Mouse (Mus musculus): ENCODE data around the gene Atg9a. TPM values are rescaled to one million over a fixed set of nuclear protein-coding genes. Genes with fewer than 3 reads are reported as not detected.
A peak's percentile ranks its signal among the peaks of the same experiment; 100 is the strongest.
"Not testable (repeated sequence)": the region's sequence is repeated elsewhere in the genome, so short reads cannot be mapped to it uniquely, and the experiment has no call there.

Atg9a gene
- polyA plus RNA-seq (2014; fragmentation: Nextera tagmentation; extraction: Ambion mirVana): 18.5 and 26.0 TPM in 2 replicates

DNA sequence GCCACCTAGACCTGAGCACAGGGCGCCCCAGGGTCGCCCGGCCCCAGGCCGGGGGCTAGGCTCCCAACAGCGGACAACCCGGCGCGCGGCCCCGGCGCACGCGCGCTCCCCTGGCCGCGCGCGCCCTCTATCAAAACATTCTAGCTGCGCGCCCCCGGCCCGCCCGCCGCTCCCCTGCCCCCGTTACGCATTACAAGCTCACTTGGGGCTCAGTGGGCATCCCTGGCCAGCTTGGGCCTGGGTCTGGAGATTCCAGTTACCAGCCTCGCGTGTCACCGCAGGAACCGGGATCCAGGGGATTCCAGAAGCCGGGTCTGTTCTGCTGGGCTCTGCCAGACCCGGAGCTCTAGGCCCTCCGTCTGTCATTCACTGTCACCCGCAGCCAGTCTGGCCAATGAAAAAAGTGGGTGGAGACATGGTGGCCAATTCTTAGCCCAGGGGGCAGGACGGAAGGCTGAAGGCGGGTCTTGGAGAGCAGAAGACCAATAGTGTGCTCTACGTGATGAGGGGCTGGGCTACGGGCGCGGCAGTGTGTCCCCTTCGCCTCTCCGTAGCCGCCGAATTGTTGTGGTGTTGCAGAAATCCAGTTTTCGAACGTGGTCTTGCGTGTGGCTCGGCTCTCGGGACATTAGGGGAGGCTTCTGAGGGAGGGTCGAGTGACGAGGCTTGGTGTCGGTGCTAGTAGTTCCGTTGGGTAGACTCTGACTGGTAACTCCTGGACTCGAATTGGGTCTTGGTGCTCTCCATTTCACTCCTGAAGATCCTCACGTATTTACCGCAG, at the start of gene Atg9a, which contains the start of gene Ankzf1:
Atg9a (minus strand) TSS at position 575 of the 781 bp plus-strand sequence.
Ankzf1 (plus strand) TSS at position 530 of the 781 bp plus-strand sequence.
- peak within 1 kb of the TSS; percentile 88 for H3K4me3 ChIP-seq (ENCODE audit: low read length)
- H3K27ac ChIP-seq (ENCODE audit: low read depth, low read length): peak within 1 kb of the TSS; percentile 94
- under 1% methylated on average over 56 of the region's 56 CpGs for WGBS
- H3K36me3 ChIP-seq (ENCODE audit: control insufficient read depth, insufficient read depth, low read length): peaks cover 23% of the 10 kb centered on the region; the same call in 1 of the 2 replicates
- H3K4me2 ChIP-seq (replicated peaks; ENCODE audit: low read depth, low read length): peak within 1 kb of the TSS; percentile 93
- peaks cover 9% of the 10 kb centered on the region for H3K4me1 ChIP-seq (ENCODE audit: control insufficient read depth, insufficient read depth, low read length)
- peak within 1 kb of the TSS; percentile 78 for H3K9ac ChIP-seq (ENCODE audit: low read depth, low read length)
- no peaks in the 10 kb centered on the region for H3K27me3 ChIP-seq (ENCODE audit: control insufficient read depth, insufficient read depth, low read length)
- ATAC-seq (ENCODE audit: low FRiP score, low TSS enrichment): peak; percentile 100
- no peaks in the 10 kb centered on the region for H3K9me3 ChIP-seq (ENCODE audit: control insufficient read depth, low read length)

DNA sequence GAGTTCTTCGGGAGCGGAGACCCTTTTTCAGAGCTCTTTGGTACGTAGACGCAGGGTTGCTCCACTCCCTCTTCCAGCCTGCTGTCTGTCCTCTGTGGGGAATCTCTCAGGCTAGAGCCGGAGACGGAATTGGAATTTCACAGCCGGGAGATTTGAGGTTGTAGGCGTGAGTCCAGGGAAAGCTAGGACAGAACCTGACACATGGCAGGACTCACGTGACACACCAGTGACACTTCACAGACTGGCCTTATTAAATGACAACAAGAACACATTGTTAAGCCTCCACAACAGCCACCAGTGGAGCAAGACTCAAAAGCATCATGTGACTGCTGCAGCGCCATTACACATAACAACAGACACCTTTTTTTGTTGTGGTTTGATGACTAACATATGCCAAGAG, 47.6 kb upstream of the Atg9a start:
- 88% methylated on average over 10 of the region's 10 CpGs for WGBS

DNA sequence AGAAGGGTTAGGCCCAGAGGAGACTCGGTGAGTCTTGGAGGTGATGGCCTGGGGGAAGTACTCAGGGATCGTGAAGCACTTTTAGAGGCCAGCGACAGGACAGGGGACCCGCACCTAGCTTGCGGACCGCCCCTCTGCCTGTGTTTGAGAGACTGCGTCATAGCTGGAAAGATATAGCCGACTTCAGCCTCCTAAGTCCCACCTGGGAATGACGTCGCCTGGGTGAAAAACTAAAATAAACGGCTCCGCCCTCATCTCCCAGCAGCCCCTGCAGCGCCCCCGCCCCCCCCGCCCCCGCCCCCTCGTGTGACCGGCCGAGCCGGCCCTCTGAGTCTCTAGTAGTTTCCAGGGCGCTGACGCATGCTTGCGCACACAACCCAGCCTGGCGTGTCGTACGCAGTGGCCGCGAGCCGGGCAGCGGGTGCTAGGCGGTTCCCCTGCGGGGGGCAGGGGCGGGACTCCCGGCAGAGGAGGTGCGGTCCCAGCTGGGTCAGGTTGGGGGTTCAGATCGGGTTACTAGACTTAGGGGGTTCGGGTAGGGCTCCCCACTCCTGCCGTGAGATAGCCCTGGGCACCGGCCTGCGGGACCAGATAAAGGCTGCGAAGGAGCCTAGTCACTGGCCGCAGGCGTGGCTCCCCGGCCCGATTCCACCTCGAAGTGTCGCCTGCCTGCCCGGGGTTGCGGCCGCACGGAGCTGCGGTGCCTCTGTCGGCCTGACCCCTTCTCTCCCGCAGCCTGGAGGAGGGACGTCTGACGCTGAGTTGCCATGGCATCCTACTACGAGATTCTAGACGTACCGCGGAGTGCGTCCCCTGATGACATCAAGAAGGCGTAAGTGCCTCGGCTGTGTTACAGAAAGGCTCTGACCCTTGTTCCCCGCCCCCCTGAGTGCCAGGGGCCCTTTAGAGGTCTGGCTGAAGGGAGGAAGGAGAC, 44.4 kb upstream of the Atg9a start, which contains the start of gene Dnajb2:
Dnajb2 (plus strand) TSS at position 290 of the 934 bp plus-strand sequence.
- under 1% methylated on average over 63 of the region's 64 CpGs for WGBS
- Histone ChIP-seq H3K36me3 (ENCODE audit: control insufficient read depth, insufficient read depth, low read length) (peaks cover 4% of the 10 kb centered on the region; the same call in 1 of the 2 replicates), H3K9me3 (ENCODE audit: control insufficient read depth, low read length) (no peaks in the 10 kb centered on the region), H3K4me2 (replicated peaks; ENCODE audit: low read depth, low read length) (peak within 1 kb of the TSS; percentile 93), H3K4me3 (ENCODE audit: low read length) (peak within 1 kb of the TSS; percentile 71), H3K27ac (ENCODE audit: low read depth, low read length) (peak within 1 kb of the TSS; percentile 62; the same call in 1 of the 2 replicates), H3K9ac (ENCODE audit: low read depth, low read length) (peak within 1 kb of the TSS; percentile 84), H3K4me1 (ENCODE audit: control insufficient read depth, insufficient read depth, low read length) (peaks cover 14% of the 10 kb centered on the region), H3K27me3 (ENCODE audit: control insufficient read depth, insufficient read depth, low read length) (no peaks in the 10 kb centered on the region)
- ATAC-seq (ENCODE audit: low FRiP score, low TSS enrichment): peak; percentile 92

More for the DNA sequence above, 47.6 kb upstream of the Atg9a start:
- no peak for ATAC-seq (ENCODE audit: low FRiP score, low TSS enrichment)
- peaks cover 14% of the 10 kb centered on the region for H3K4me1 ChIP-seq (ENCODE audit: control insufficient read depth, insufficient read depth, low read length)
- H3K9ac ChIP-seq (ENCODE audit: low read depth, low read length): no peak overlapping the region
- no peaks in the 10 kb centered on the region for H3K9me3 ChIP-seq (ENCODE audit: control insufficient read depth, low read length)
- no peak overlapping the region for H3K4me3 ChIP-seq (ENCODE audit: low read length)
- H3K36me3 ChIP-seq (ENCODE audit: control insufficient read depth, insufficient read depth, low read length): peaks cover 17% of the 10 kb centered on the region; the same call in 1 of the 2 replicates
- no peak overlapping the region for H3K27ac ChIP-seq (ENCODE audit: low read depth, low read length)
- H3K4me2 ChIP-seq (replicated peaks; ENCODE audit: low read depth, low read length): no peak overlapping the region
- H3K27me3 ChIP-seq (ENCODE audit: control insufficient read depth, insufficient read depth, low read length): no peaks in the 10 kb centered on the region

DNA sequence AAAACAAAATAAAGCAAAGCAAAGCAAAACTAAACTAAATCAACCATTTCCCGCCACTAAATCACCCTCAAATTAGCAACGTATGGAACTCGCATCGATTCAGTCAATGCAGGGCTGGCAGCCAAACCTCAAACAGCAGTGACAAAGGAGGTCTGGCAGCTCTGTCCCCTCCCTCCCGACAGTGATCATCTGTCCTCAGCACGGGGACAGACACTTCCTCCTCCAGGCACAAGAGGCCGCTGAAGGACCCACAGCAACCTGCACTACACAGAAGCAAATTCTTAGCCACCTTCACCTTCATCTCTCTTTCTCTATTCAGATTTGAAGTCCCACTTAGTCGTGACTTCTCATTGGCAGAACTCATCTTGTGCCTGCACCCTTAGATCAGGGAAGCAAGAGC, 42.6 kb upstream of the Atg9a start:
- H3K4me2 ChIP-seq (replicated peaks; ENCODE audit: low read depth, low read length): no peak overlapping the region
- H3K4me3 ChIP-seq (ENCODE audit: low read length): no peak overlapping the region
- H3K9me3 ChIP-seq (ENCODE audit: control insufficient read depth, low read length): no peaks in the 10 kb centered on the region
- 3% methylated on average over 8 of the region's 8 CpGs for WGBS
- ATAC-seq (ENCODE audit: low FRiP score, low TSS enrichment): no peak
- H3K27me3 ChIP-seq (ENCODE audit: control insufficient read depth, insufficient read depth, low read length): no peaks in the 10 kb centered on the region
- H3K36me3 ChIP-seq (ENCODE audit: control insufficient read depth, insufficient read depth, low read length): 0 out of 2 replicates have a peak, but pooled peaks cover 2% of the 10 kb centered on the region
- H3K27ac ChIP-seq (ENCODE audit: low read depth, low read length): no peak overlapping the region
- peaks cover 14% of the 10 kb centered on the region for H3K4me1 ChIP-seq (ENCODE audit: control insufficient read depth, insufficient read depth, low read length)
- no peak overlapping the region for H3K9ac ChIP-seq (ENCODE audit: low read depth, low read length)

DNA sequence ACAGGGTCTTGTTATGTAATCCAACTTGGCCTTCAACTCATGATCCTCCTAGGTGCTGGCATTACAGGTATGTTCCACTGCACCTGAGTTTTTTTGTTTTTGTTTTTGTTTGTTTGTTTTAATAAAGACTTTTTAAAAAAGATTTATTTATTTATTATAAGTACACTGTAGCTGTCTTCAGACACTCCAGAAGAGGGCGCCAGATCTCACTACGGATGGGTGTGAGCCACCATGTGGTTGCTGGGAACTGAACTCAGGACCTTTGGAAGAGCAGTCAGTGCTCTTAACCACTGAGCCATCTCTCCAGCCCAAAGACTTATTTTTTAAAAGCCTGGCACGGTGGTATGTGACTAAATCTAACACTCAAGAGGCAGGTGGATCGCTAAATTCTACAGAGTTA, 40.5 kb upstream of the Atg9a start:
- peaks cover 14% of the 10 kb centered on the region for H3K4me1 ChIP-seq (ENCODE audit: control insufficient read depth, insufficient read depth, low read length)
- ATAC-seq (ENCODE audit: low FRiP score, low TSS enrichment); H3K4me2 ChIP-seq (replicated peaks; ENCODE audit: low read depth, low read length); H3K36me3 ChIP-seq (ENCODE audit: control insufficient read depth, insufficient read depth, low read length); H3K9ac ChIP-seq (ENCODE audit: low read depth, low read length); H3K9me3 ChIP-seq (ENCODE audit: control insufficient read depth, low read length); H3K4me3 ChIP-seq (ENCODE audit: low read length); H3K27ac ChIP-seq (ENCODE audit: low read depth, low read length); H3K27me3 ChIP-seq (ENCODE audit: control insufficient read depth, insufficient read depth, low read length): not testable (repeated sequence)
- 70% methylated on average over 4 of the region's 4 CpGs for WGBS

DNA sequence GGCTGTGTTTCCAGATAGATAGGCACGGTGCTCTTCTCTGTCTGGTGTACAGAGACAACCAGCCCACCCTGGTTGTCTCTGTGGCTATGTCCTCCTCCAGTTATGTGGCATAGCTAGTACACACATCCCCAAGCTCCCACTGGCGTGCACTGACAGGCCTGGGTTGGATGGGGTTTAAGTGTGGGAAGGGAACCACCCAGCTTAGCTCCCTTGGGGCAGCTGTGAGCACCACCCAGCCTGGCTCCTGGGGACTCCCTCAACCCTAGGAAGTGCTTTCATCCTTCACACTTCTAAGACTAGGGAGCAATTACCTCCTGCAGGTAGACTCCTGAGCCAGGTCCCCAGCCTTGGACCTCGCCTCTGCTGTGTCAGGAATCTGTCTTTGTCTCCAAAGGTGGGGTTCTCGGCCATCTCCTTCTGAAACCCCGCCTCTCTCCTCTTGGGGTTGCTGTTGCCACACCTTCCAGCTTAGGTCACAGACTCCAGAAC, 39.7 kb upstream of the Atg9a start, which contains the start of gene A630095N17Rik:
A630095N17Rik (minus strand) TSS at position 439 of the 489 bp plus-strand sequence.
- WGBS: 71% methylated on average over 5 of the region's 5 CpGs
- Histone ChIP-seq H3K27me3 (ENCODE audit: control insufficient read depth, insufficient read depth, low read length) (no peaks in the 10 kb centered on the region), H3K36me3 (ENCODE audit: control insufficient read depth, insufficient read depth, low read length) (no peaks in the 10 kb centered on the region), H3K4me2 (replicated peaks; ENCODE audit: low read depth, low read length) (no peak within 1 kb of the TSS), H3K27ac (ENCODE audit: low read depth, low read length) (no peak within 1 kb of the TSS), H3K9me3 (ENCODE audit: control insufficient read depth, low read length) (no peaks in the 10 kb centered on the region), H3K4me1 (ENCODE audit: control insufficient read depth, insufficient read depth, low read length) (peaks cover 6% of the 10 kb centered on the region), H3K9ac (ENCODE audit: low read depth, low read length) (no peak within 1 kb of the TSS), H3K4me3 (ENCODE audit: low read length) (no peak within 1 kb of the TSS)
- ATAC-seq (ENCODE audit: low FRiP score, low TSS enrichment): no peak

DNA sequence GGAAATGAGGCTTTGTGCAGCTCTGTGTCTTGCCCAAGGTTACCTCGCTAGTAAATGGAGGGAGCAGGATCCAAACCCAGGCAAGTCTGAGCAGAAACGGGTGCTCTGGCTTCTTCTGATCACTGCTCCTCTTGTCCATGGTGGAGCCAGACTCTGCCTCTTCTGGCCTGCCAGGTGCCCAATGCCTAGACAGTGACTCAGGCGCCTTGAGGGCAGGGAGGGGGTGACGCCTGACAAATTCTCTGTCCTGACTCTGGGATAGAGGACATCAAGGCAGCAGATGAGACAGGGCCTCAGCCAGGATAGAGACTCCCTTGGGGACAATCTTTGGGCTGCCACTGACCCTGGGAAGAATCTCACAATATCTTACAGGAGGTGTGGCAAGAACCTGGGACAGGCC, 39.2 kb upstream of the Atg9a start:
- Histone ChIP-seq H3K9me3 (ENCODE audit: control insufficient read depth, low read length) (no peaks in the 10 kb centered on the region), H3K4me3 (ENCODE audit: low read length) (no peak overlapping the region), H3K4me1 (ENCODE audit: control insufficient read depth, insufficient read depth, low read length) (peaks cover 5% of the 10 kb centered on the region; the same call in 1 of the 2 replicates), H3K27me3 (ENCODE audit: control insufficient read depth, insufficient read depth, low read length) (no peaks in the 10 kb centered on the region), H3K4me2 (replicated peaks; ENCODE audit: low read depth, low read length) (no peak overlapping the region), H3K9ac (ENCODE audit: low read depth, low read length) (no peak overlapping the region), H3K36me3 (ENCODE audit: control insufficient read depth, insufficient read depth, low read length) (no peaks in the 10 kb centered on the region), H3K27ac (ENCODE audit: low read depth, low read length) (no peak overlapping the region)
- 86% methylated on average over 4 of the region's 4 CpGs for WGBS
- no peak for ATAC-seq (ENCODE audit: low FRiP score, low TSS enrichment)

DNA sequence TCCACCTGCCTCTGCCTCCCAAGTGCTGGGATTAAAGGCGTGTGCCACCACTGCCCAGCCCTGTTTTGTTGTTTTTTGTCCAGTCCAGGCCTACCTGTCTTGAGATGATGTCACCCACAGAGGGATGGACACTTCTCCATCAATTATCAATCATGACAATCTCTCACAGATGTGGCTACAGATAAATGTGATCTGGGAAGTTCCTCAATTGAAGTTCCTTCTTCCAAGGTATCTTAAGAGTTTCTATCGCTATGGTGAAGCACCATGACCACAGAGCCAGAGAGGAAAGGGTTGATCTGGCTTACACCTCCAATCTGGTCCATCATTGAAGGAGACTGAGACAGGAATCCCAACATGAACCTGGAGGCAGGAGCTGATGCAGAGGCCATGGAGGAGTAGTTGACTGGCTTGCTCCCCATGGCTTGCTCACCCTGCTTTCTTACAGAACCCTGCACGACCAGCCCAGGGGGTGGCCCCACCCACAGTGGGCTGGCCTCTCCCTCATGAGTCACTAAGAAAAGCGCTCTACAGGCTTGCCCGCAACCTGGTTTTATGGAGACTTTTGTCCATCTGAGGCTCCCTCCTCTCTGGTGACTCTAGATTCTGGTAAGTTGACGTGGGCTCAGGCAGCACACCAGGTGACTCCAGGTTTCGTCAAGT, 38.5 kb upstream of the Atg9a start:
- H3K9ac ChIP-seq (ENCODE audit: low read depth, low read length): no peak overlapping the region
- no peak overlapping the region for H3K4me2 ChIP-seq (replicated peaks; ENCODE audit: low read depth, low read length)
- H3K9me3 ChIP-seq (ENCODE audit: control insufficient read depth, low read length): no peaks in the 10 kb centered on the region
- no peaks in the 10 kb centered on the region for H3K36me3 ChIP-seq (ENCODE audit: control insufficient read depth, insufficient read depth, low read length)
- ATAC-seq (ENCODE audit: low FRiP score, low TSS enrichment): no peak
- H3K4me1 ChIP-seq (ENCODE audit: control insufficient read depth, insufficient read depth, low read length): no peaks in the 10 kb centered on the region; the same call in 1 of the 2 replicates
- no peaks in the 10 kb centered on the region for H3K27me3 ChIP-seq (ENCODE audit: control insufficient read depth, insufficient read depth, low read length)
- H3K4me3 ChIP-seq (ENCODE audit: low read length): no peak overlapping the region
- H3K27ac ChIP-seq (ENCODE audit: low read depth, low read length): no peak overlapping the region
- 72% methylated on average over 7 of the region's 7 CpGs for WGBS
